Comparison of ENCODE assay signal across 9 mouse cellular contexts in the genomic region with DNA sequence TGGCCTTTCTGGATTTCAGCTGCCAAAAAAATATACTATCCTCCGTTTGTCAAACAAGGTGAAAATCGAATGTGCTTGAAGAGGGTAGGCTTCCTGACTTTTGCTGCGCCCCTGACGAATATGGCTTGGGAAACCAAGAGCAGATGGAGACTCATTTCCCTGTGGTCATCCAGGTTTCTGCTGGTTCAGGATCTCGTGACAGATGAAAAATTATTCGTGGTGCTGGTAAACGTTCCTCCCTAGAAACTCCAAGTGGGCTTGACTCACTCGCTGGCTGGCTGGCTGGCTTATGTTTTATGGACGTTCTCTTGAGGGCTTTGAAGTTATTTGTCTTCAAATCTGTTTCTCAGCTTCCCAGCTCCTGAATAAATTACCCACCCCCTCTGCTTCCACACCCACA. TPM values are rescaled to one million over a fixed set of nuclear protein-coding genes. Genes with fewer than 3 reads are reported as not detected.
A peak's percentile ranks its signal among the peaks of the same experiment; 100 is the strongest.
DNase-seq lines count a peak whose midpoint lies in the region; ATAC-seq lines count a peak whose summit lies in the region.
"Had no signal": no experiment of that assay in that cellular context is flagged by ENCODE, and none has a peak within 500 bp of the region (broad histone marks: within the 10 kb centered on the region; RNA-seq: fewer than 3 reads in every experiment).

No protein-coding gene starts in this region.

- peak overlapping the region; percentile 87 for H3K4me2 ChIP-seq in heart, embryonic 14.5 days (ENCODE audit: low read length)
- H3K4me2 ChIP-seq in embryonic facial prominence, embryonic 14.5 days (ENCODE audit: low read depth, low read length) = peak overlapping the region; percentile 91
- peak overlapping the region; percentile 88 for H3K4me2 ChIP-seq in limb, embryonic 15.5 days

- no peak overlapping the region; the same call in 1 of the 2 replicates for H3K9ac ChIP-seq in heart, embryonic 14.5 days (ENCODE audit: low read length)
- H3K9ac ChIP-seq in embryonic facial prominence, embryonic 14.5 days (ENCODE audit: low read depth, low read length) = no peak overlapping the region
- H3K9ac ChIP-seq in limb, embryonic 15.5 days = no peak overlapping the region

- H3K36me3 ChIP-seq in heart, embryonic 14.5 days (ENCODE audit: control insufficient read depth, insufficient read depth, low read length) = no peaks in the 10 kb centered on the region
- no peaks in the 10 kb centered on the region for H3K36me3 ChIP-seq in embryonic facial prominence, embryonic 14.5 days (ENCODE audit: control insufficient read depth, insufficient read depth, low read length)
- H3K36me3 ChIP-seq in limb, embryonic 15.5 days = no peaks in the 10 kb centered on the region

- H3K4me3 ChIP-seq in heart, embryonic 14.5 days (ENCODE audit: control insufficient read depth in 1 of 2, insufficient read depth in 1 of 2, low read depth in 1 of 2, low read length in 2 of 2) = no peak overlapping the region
- H3K4me3 ChIP-seq in embryonic facial prominence, embryonic 14.5 days (ENCODE audit: low read depth, low read length) = peak overlapping the region; percentile 50; the same call in 1 of the 2 replicates
- peak overlapping the region; percentile 47; the same call in 1 of the 2 replicates for H3K4me3 ChIP-seq in limb, embryonic 15.5 days

- ATAC-seq in heart, embryonic 14.5 days (ENCODE audit: insufficient number of reproducible peaks, insufficient read depth, low FRiP score, low read depth) = no peak
- ATAC-seq in embryonic facial prominence, embryonic 14.5 days (ENCODE audit: low read depth) = no peak
- no peak for ATAC-seq in limb, embryonic 15.5 days (ENCODE audit: insufficient number of reproducible peaks, low FRiP score, low TSS enrichment, low read depth)

- WGBS in heart, embryonic 14.5 days = 60% methylated on average over 9 of the region's 9 CpGs
- WGBS in embryonic facial prominence, embryonic 14.5 days = 35% methylated on average over 9 of the region's 9 CpGs
- 19% methylated on average over 9 of the region's 9 CpGs for WGBS in limb, embryonic 15.5 days

- H3K4me1 ChIP-seq in heart, embryonic 14.5 days (ENCODE audit: control insufficient read depth in 2 of 2, insufficient read depth in 2 of 2, low read length in 2 of 2) = peaks cover 15 to 19% of the 10 kb centered on the region in 2 experiments; a peak in 3 of 4 replicates
- peaks cover 28% of the 10 kb centered on the region for H3K4me1 ChIP-seq in embryonic facial prominence, embryonic 14.5 days (ENCODE audit: control insufficient read depth, insufficient read depth, low read length)
- peaks cover 36% of the 10 kb centered on the region for H3K4me1 ChIP-seq in limb, embryonic 15.5 days

- DNase-seq in heart, adult 18-20 months = no peak
- DNase-seq in 3T3-L1 (ENCODE audit: low read depth, low spot score) = peak; percentile 14
- no peak for DNase-seq in embryonic facial prominence, embryonic 14.5 days (ENCODE audit: low spot score)
- DNase-seq in frontal cortex, postnatal 10 days (ENCODE audit: low spot score in 2 of 2) = no peak
- DNase-seq in retina, postnatal 1 day = no peak
- no peak for DNase-seq in left cerebral cortex, adult 8-10 months (ENCODE audit: low spot score in 2 of 2)

- H3K27me3 ChIP-seq in heart, embryonic 14.5 days (ENCODE audit: control insufficient read depth, insufficient read depth, low read length) = peaks cover 36% of the 10 kb centered on the region
- peaks cover 21% of the 10 kb centered on the region for H3K27me3 ChIP-seq in embryonic facial prominence, embryonic 14.5 days (replicated peaks; ENCODE audit: control insufficient read depth, insufficient read depth, low read length)
- H3K27me3 ChIP-seq in limb, embryonic 15.5 days = peaks cover 42% of the 10 kb centered on the region

- no peaks in the 10 kb centered on the region for H3K9me3 ChIP-seq in heart, embryonic 14.5 days (ENCODE audit: control insufficient read depth, low read length)
- no peaks in the 10 kb centered on the region for H3K9me3 ChIP-seq in embryonic facial prominence, embryonic 14.5 days (ENCODE audit: control insufficient read depth, low read length)
- H3K9me3 ChIP-seq in limb, embryonic 15.5 days = no peaks in the 10 kb centered on the region

- H3K27ac ChIP-seq in heart, embryonic 14.5 days (replicated peaks in 1 of 2; ENCODE audit: control insufficient read depth in 1 of 2, insufficient read depth in 1 of 2, low read depth in 2 of 2, low read length in 2 of 2) = no peak overlapping the region
- no peak overlapping the region for H3K27ac ChIP-seq in embryonic facial prominence, embryonic 14.5 days (replicated peaks; ENCODE audit: low read depth, low read length)
- no peak overlapping the region for H3K27ac ChIP-seq in limb, embryonic 15.5 days

RNA-seq across cellular contexts. Expression of gene Tmem174, which starts 47.6 kb away (rescaled TPM):
- not detected in 2 replicates for polyA plus RNA-seq in heart, embryonic 14.5 days (2014; fragmentation: Nextera tagmentation; extraction: Ambion mirVana)
- total RNA-seq in heart, adult 18-20 months (2021) = not detected
- polyA plus RNA-seq in embryonic facial prominence, embryonic 14.5 days (2014; fragmentation: Nextera tagmentation; extraction: Ambion mirVana) = not detected in 2 replicates
- not detected in 2 replicates for polyA plus RNA-seq in limb, embryonic 15.5 days (2015; fragmentation: Nextera tagmentation; extraction: Ambion mirVana)
- under 1 TPM in 3 of 4 experiments, not detected in 1; 0.15 to 0.39 (median 0.21) TPM for total RNA-seq in left cerebral cortex, adult 8-10 months (2022)
- total RNA-seq: adrenal gland, postnatal 10 days had no signal

Comparison
In these comparisons a context has a peak if more than half of its experiments do, and no peak if none do; other contexts are left out.
1. H3K4me3 ChIP-seq: peak in embryonic facial prominence, embryonic 14.5 days (single experiment) and limb, embryonic 15.5 days (single experiment); none in heart, embryonic 14.5 days (0 of 2).
2. Peak in every context shown above with its lines, with median percentiles within 50 percentile points of each other: H3K4me2 ChIP-seq.